Mouse (Mus musculus): ENCODE data around the gene Tomm34. TPM values are rescaled to one million over a fixed set of nuclear protein-coding genes. Genes with fewer than 3 reads are reported as not detected.

Tomm34 gene
- polyA plus RNA-seq, 1 experiment from 2014 or later: 59.9 TPM

DNA sequence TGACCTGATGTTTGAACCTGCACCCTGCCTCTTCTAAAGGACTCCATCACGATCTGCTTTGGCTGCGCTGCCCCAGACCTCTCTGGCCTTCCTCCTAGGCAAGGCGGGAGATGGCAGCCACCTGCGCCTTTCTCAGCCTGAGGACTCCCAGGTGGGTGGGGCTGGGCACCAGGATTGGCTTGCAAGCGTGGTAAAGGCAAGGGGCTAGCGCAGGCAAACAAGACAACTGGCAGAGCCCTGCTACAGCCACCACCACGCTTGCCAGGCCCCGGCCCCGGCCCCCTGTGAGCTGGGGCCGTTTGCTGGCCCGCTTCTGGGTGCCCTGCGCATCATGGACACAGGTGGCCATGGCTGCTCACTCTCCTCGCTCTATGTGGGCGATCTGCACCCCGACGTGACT, 45.8 kb downstream of the Tomm34 start, which contains the start of gene Pabpc1l:
Pabpc1l (plus strand) TSS at position 301 of the 400 bp plus-strand sequence.
- no peak within 1 kb of the TSS for H3K4me3 ChIP-seq
- H3K36me3 ChIP-seq (replicated peaks): peaks cover 4% of the 10 kb centered on the region
- 88% methylated on average over 16 of the region's 16 CpGs for WGBS
- no peaks in the 10 kb centered on the region for H3K27me3 ChIP-seq (ENCODE audit: poor library complexity, severe bottlenecking)
- no peaks in the 10 kb centered on the region for H3K9me3 ChIP-seq
- DNase-seq (ENCODE audit: extremely low spot score, low spot score): no peak
- peaks cover 10% of the 10 kb centered on the region for H3K4me1 ChIP-seq
- H3K27ac ChIP-seq: no peak within 1 kb of the TSS

- H3K27ac ChIP-seq: no peak overlapping the region
- H3K27me3 ChIP-seq (ENCODE audit: poor library complexity, severe bottlenecking): no peaks in the 10 kb centered on the region
- peaks cover 34% of the 10 kb centered on the region for H3K36me3 ChIP-seq (replicated peaks)
- WGBS: 63% methylated on average over 2 of the region's 2 CpGs
- DNase-seq (ENCODE audit: extremely low spot score, low spot score): no peak
- no peak overlapping the region for H3K4me3 ChIP-seq
- peaks cover 10% of the 10 kb centered on the region for H3K4me1 ChIP-seq
- no peaks in the 10 kb centered on the region for H3K9me3 ChIP-seq
Observed at GRCm38 (mm10) chr2:164022104-164022503, 48.9 kb downstream of the Tomm34 start.

- Histone ChIP-seq H3K4me1 (peaks cover 10% of the 10 kb centered on the region), H3K4me3 (no peak overlapping the region), H3K36me3 (replicated peaks) (peaks cover 56% of the 10 kb centered on the region), H3K27ac (no peak overlapping the region), H3K27me3 (ENCODE audit: poor library complexity, severe bottlenecking) (no peaks in the 10 kb centered on the region), H3K9me3 (no peaks in the 10 kb centered on the region)
- DNase-seq (ENCODE audit: extremely low spot score, low spot score): no peak
- WGBS: 92% methylated on average over 4 of the region's 4 CpGs
Observed at GRCm38 (mm10) chr2:164019943-164020342, 51.0 kb downstream of the Tomm34 start.

- DNase-seq (ENCODE audit: extremely low spot score, low spot score): no peak
- peaks cover 10% of the 10 kb centered on the region for H3K4me1 ChIP-seq
- H3K9me3 ChIP-seq: no peaks in the 10 kb centered on the region
- no peak overlapping the region for H3K27ac ChIP-seq
- H3K36me3 ChIP-seq (replicated peaks): peaks cover 66% of the 10 kb centered on the region
- H3K27me3 ChIP-seq (ENCODE audit: poor library complexity, severe bottlenecking): no peaks in the 10 kb centered on the region
- no peak overlapping the region for H3K4me3 ChIP-seq
- 92% methylated on average over 3 of the region's 3 CpGs for WGBS
Observed at GRCm38 (mm10) chr2:164018910-164019309, 52.1 kb downstream of the Tomm34 start.

DNA sequence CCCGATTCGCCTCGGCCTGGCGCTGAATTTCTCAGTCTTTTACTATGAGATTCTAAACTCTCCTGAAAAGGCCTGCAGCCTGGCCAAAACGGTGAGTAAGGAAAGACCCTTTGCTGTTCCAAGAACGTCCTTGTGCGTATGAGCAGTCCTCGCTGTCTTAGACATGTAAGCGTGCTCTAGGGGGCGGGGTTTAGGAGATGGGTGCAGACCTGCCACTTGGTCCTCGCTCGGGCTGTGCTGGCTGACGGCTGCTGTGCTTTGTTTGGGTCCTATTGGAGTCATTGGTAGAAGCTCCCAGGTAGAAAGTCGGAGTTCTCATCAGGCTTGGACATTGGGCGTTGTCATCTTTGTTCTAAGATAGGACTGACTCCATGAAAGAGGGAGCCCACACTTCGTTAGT, 55.7 kb downstream of the Tomm34 start:
- DNase-seq (ENCODE audit: extremely low spot score, low spot score): no peak
- H3K27me3 ChIP-seq (ENCODE audit: poor library complexity, severe bottlenecking): no peaks in the 10 kb centered on the region
- H3K36me3 ChIP-seq (replicated peaks): peaks cover 96% of the 10 kb centered on the region
- no peak overlapping the region for H3K27ac ChIP-seq
- H3K4me3 ChIP-seq: no peak overlapping the region
- no peaks in the 10 kb centered on the region for H3K9me3 ChIP-seq
- H3K4me1 ChIP-seq: no peaks in the 10 kb centered on the region
- WGBS: 93% methylated on average over 16 of the region's 16 CpGs

- no peak for DNase-seq (ENCODE audit: extremely low spot score, low spot score)
- H3K9me3 ChIP-seq: no peaks in the 10 kb centered on the region
- H3K27ac ChIP-seq: no peak overlapping the region
- no peak overlapping the region for H3K4me3 ChIP-seq
- H3K4me1 ChIP-seq: peaks cover 9% of the 10 kb centered on the region
- peaks cover 55% of the 10 kb centered on the region for H3K36me3 ChIP-seq (replicated peaks)
- WGBS: 95% methylated on average over 3 of the region's 3 CpGs
- H3K27me3 ChIP-seq (ENCODE audit: poor library complexity, severe bottlenecking): no peaks in the 10 kb centered on the region
Observed at GRCm38 (mm10) chr2:164010944-164011343, 60.0 kb downstream of the Tomm34 start.

DNA sequence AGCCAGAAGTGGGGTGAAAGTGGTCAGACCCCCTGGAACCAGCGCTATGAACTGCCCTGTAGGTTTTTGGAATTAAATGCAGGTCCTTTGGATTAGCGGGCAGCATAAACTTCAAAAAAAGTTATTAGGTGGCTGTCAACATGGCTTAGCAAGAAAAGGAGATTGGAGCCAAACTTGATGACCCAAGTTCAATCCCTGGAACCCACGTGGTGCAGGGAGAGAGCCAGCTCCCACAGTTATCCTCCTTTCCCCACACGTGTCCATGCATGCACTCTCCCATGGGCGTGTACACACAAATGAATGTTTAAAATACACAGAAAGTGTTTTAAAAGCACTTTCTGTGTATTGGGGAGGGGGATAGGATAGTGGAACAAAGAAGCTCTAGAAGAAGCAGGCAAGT, 60.5 kb downstream of the Tomm34 start:
- Histone ChIP-seq H3K27ac (no peak overlapping the region), H3K9me3 (no peaks in the 10 kb centered on the region), H3K36me3 (replicated peaks) (peaks cover 50% of the 10 kb centered on the region), H3K4me1 (peaks cover 13% of the 10 kb centered on the region), H3K4me3 (no peak overlapping the region), H3K27me3 (ENCODE audit: poor library complexity, severe bottlenecking) (no peaks in the 10 kb centered on the region)
- 89% methylated on average over 5 of the region's 5 CpGs for WGBS
- no peak for DNase-seq (ENCODE audit: extremely low spot score, low spot score)

DNA sequence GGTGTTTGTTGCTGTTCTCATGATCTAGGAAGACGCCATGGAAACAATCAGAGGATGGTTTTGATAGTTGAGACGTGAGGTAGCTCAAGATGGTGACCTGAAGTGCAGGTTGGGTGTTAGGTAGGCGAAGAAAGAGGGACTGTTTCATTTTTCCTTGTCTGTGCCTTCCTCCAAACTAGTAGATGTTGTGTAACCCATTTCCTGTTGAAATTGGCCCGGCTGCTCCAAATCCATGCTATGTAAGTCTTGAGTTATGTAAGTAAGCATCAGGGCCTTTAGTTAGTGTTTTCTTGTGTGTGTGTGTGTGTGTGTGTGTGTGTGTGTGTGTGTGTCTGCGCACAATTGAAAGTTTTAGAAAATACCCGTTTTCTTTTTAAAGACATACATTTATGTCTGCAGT, 61.7 kb downstream of the Tomm34 start:
- Histone ChIP-seq H3K9me3 (no peaks in the 10 kb centered on the region), H3K27me3 (ENCODE audit: poor library complexity, severe bottlenecking) (no peaks in the 10 kb centered on the region), H3K4me1 (peaks cover 20% of the 10 kb centered on the region), H3K36me3 (replicated peaks) (peaks cover 40% of the 10 kb centered on the region), H3K27ac (no peak overlapping the region), H3K4me3 (no peak overlapping the region)
- no peak for DNase-seq (ENCODE audit: extremely low spot score, low spot score)
- WGBS: 90% methylated on average over 6 of the region's 6 CpGs

GRCm38 (mm10) chr2:164007987-164008545, 62.9 kb downstream of the Tomm34 start:
- no peak for DNase-seq (ENCODE audit: extremely low spot score, low spot score)
- Histone ChIP-seq H3K9me3 (no peaks in the 10 kb centered on the region), H3K36me3 (replicated peaks) (peaks cover 32% of the 10 kb centered on the region), H3K4me1 (peaks cover 24% of the 10 kb centered on the region), H3K4me3 (no peak overlapping the region), H3K27me3 (ENCODE audit: poor library complexity, severe bottlenecking) (no peaks in the 10 kb centered on the region), H3K27ac (no peak overlapping the region)
- WGBS: 91% methylated on average over 2 of the region's 2 CpGs

- Histone ChIP-seq H3K27me3 (ENCODE audit: poor library complexity, severe bottlenecking) (no peaks in the 10 kb centered on the region), H3K9me3 (no peaks in the 10 kb centered on the region), H3K36me3 (replicated peaks) (peaks cover 31% of the 10 kb centered on the region), H3K4me1 (peaks cover 24% of the 10 kb centered on the region), H3K27ac (no peak overlapping the region), H3K4me3 (no peak overlapping the region)
- DNase-seq (ENCODE audit: extremely low spot score, low spot score): no peak
- 92% methylated on average over 8 of the region's 8 CpGs for WGBS
Observed at GRCm38 (mm10) chr2:164007547-164007946, 63.4 kb downstream of the Tomm34 start.

- peaks cover 25% of the 10 kb centered on the region for H3K36me3 ChIP-seq (replicated peaks)
- WGBS: 77% methylated on average over 10 of the region's 10 CpGs
- H3K4me3 ChIP-seq: no peak overlapping the region
- DNase-seq (ENCODE audit: extremely low spot score, low spot score): no peak
- H3K4me1 ChIP-seq: peaks cover 24% of the 10 kb centered on the region
- H3K27ac ChIP-seq: no peak overlapping the region
- no peaks in the 10 kb centered on the region for H3K9me3 ChIP-seq
- no peaks in the 10 kb centered on the region for H3K27me3 ChIP-seq (ENCODE audit: poor library complexity, severe bottlenecking)
Observed at GRCm38 (mm10) chr2:164006932-164007331, 64.0 kb downstream of the Tomm34 start.

GRCm38 (mm10) chr2:164004503-164004902, 66.5 kb downstream of the Tomm34 start:
- H3K4me3 ChIP-seq: no peak overlapping the region
- 81% methylated on average over 5 of the region's 5 CpGs for WGBS
- H3K27me3 ChIP-seq (ENCODE audit: poor library complexity, severe bottlenecking): no peaks in the 10 kb centered on the region
- no peak overlapping the region for H3K27ac ChIP-seq
- H3K36me3 ChIP-seq (replicated peaks): peaks cover 22% of the 10 kb centered on the region
- no peak for DNase-seq (ENCODE audit: extremely low spot score, low spot score)
- H3K4me1 ChIP-seq: peaks cover 24% of the 10 kb centered on the region
- no peaks in the 10 kb centered on the region for H3K9me3 ChIP-seq

Measured in forebrain, embryonic 10.5 days (tissue).